Mouse (Mus musculus) layer of hippocampus, postnatal 36 days (tissue): Measurements from ENCODE around the gene Tmem255b. TPM values are rescaled to one million over a fixed set of nuclear protein-coding genes. Genes with fewer than 3 reads are reported as not detected.

Source experiments
- DNase-seq, 2 experiments: peaks; one replicate each; pipeline ENCODE4 v3.0.0; 2022
- total RNA-seq, 2 experiments: library from RNA; stranded (reverse); gene quantifications; 2 replicates each; pipeline ENCODE4 v1.2.3; 2021

Gene Tmem255b
- 1 to 10 TPM; 4.4 to 5.1 TPM for total RNA-seq

DNA sequence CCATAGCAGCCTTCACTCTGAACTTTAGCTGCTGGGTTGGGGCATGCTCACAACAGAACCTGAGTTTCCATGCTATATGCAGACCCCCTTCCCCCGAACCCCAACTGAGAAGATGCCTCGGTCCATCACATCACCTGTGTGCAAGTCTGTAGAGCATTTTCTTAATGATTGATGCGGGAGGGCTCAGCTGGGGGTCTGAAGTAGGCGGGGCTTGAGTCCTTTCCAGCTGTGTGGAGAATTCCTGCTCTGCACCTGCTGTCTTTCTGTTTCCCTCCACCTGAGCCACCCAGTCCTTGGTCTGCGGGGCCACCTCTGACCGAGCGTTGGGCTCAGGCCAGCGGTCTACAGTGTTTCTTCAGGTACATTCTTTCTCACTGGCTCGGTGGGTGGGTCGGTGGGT lies at the start of gene Tmem255b:
TSS of gene Tmem255b (plus strand) at position 301 of the 400 bp plus-strand sequence.
- no peak for DNase-seq

DNA sequence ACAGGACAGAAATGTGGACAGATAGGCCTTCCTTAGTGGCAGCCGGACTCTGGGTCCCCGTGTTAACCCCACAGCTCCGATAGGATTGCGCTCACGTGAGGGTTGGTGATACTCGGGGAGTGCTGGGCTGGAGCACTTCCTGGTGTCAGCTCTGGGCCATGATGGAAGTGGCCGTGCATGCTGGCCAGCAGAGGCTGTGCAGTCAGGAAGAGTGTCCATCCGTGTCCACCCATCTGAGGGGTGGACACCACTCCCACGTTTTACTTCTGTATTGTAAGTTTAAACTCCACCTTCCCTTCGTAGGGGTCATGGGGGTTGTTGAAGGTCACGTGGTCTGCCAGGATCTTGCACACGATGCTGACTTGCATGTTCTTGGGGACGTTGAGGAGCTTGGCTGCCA lies 48.6 kb upstream of the Tmem255b start:
- DNase-seq: no peak

DNA sequence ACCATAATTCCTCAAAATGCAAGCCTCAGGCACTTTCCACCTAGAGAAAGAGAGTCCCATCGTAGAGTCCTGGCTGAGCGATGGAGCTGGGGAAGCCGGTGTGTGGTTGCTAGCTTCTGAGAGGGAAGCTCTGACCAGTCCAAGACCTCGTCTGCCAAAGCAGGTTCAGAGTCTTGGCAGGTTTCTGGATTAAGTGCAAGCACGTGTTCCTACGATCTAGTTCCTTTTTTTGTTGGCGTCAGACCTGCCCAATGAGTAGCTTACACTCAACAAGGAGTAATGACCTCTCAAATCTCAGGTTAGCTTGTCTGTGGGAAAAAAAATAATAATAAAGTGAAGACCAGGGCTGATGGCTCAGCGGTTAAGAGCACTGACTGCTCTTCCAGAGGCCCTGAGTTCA lies 47.3 kb upstream of the Tmem255b start:
- DNase-seq: no peak

DNA sequence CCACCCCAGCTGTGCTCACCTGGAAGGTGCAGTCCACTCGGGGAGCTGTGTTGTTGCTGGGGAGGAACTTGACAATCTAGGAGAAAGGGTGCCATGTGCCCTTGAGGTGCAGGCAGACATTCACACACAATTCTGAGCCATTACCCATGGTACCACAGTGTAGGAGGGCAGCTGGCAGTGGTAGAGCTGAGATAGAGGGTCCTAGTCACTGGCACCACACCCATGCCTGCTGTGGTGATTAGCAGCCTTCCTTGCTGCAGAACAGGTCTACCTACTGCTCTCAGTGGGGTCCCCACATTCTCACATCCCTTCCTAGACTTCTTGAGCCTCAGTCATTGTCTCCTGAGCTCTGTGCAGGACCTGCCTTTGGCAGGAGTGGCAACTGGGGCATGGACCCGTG lies 46.2 kb upstream of the Tmem255b start:
- DNase-seq: no peak

DNA sequence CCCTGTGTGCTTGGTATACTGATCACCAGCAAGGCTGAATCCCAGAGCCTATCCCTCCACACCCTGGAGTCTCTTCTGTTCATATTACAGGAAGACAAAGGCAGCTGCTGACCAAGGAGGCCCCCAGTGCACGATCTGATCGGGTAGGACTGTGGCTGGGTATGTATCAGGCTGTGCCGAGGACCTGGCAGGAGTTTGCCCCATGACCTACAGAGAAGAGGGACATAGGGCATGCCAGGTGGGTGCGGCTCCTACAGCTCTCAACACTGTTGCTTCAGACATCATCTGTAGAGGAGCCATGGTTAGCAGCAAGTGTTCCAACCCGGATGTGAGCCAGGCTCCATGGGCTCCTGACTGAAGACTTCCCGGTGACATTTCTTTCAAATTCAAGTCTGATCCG lies 41.1 kb upstream of the Tmem255b start:
- no peak for DNase-seq

DNA sequence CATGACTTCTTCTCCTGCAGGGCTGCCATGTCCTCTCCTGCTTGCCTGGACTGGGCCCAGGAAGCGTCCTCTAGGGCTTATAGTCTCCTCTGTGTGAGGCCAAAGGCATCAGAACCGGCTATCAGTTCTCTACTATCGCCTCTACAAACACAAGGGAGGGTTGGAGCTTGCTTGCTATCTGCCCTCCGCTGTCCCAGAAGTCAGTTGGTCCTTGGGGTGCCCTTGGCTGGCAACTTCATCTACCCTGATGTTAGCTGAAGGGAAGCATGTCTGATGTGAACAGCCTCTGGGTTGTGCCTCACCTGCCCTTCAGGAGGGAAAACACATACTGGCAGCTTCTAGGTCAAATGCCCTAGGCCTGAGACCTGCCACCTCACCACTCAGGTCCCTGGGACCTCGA lies 38.3 kb upstream of the Tmem255b start, which contains the start of gene Atp4b:
TSS of gene Atp4b (minus strand) at position 101 of the 400 bp plus-strand sequence.
- no peak for DNase-seq

DNA sequence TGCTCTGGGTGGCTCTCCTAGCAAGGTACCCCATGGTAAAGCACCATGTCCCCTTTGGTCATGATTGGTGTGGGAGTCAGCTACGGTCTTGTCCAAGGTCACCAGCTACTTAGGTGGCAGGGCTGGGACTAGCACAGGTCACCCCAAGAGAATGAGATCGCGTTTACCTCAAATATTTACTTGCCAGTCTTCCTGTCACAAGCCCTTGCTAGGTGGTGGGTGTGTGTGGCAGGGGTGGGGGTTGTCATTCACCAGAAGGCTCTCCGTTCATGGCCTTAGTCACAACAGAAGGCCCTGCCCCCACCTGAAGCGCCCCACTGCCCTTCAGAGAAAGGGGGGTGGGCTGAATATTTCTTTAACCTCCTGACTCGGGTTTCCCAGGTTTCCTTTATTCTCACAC lies 31.5 kb upstream of the Tmem255b start:
- no peak for DNase-seq

DNA sequence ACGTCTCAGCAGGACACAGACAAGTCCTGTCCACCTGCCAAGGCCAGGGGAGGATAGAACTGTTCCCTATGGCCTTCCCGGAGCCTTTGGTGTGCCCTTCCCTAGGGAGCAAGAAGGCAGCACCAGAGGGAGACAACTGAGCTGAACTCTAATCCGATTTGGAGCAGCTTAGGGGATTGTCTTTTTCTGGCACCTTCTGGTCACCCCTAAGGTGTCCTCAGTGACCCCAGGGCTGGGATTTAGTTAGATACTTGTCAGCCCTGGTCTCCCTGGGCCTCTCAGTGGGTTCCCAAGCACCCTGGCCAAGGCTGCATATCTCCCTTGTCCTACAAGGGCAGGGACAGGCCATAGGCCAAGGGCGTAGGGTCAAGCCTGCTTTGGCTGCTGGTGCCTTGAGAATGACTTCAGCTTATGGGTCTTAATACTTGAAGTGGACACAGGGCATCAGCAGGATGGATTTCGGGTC lies 30.3 kb upstream of the Tmem255b start, which contains the start of gene Grk1:
TSS of gene Grk1 (plus strand) at position 416 of the 466 bp plus-strand sequence.
- no peak for DNase-seq

DNA sequence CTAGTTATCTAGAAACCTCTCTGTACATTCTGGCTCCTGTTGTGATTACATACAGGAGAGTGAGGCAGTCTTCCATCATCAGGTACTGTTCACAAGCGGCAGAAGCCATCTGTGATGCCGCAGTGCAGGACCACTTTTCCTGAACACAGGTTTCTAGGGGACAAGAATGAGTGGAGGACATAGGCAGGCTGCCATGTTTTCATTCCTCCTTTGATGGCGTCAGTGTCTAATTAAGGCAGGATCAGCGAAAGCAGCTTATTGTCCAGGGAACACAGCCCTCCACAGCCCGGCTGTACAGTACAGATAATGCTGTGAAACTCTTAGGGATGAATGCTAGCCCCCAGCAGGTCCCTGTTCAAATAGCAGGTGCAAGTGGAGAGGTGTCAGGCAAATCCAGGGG lies 29.0 kb upstream of the Tmem255b start:
- no peak for DNase-seq

DNA sequence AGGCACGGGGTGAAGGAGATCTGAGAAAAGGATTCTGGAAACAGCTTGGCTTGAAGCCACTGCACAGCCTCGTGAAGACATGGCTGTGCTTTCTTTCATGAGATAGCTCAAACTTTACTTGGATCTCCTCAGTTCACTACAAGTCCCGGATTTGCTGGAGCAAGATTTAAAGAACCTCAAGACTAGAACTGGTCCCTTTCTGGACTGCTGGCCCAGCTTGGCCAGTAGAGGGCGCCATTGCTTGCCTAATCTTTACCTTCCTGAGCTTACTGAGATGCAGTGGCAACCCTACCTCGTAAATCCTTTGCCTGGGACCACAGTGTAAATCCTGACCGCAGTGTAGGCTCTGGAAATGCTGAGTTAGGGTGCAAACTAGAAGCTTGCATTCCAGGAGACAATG lies 23.4 kb upstream of the Tmem255b start:
- peak; percentile 44 to 65 for DNase-seq

DNA sequence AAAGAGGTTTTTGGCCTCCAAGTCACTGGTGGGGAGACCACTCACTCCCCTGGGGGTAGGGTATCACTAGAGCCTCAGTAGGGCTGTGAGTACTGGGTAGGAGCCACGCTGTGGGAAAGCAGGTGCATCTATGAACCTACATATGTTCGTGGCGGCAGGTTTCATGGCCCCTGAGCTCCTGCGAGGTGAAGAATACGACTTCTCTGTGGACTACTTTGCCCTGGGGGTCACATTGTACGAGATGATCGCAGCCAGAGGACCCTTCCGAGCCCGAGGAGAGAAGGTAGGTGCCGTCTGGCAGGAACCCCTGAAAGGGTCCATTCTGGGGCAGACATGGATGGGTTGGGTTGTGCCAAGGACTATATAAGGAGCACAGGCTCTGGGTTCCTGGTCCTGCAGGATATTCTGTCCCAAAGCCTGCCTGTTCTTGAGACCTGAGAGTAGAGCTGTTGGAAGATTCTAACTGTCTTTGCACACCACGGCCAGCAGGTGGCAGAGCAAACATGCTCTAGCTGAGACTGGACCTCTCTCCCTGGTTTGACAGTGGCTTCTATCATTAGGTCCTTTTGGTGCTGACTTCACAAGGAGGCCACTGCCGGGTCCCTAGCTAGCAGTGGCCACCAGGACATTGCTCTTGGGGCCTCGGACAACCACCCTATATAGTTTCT lies 22.0 kb upstream of the Tmem255b start:
- peak; percentile 31 to 40 for DNase-seq

DNA sequence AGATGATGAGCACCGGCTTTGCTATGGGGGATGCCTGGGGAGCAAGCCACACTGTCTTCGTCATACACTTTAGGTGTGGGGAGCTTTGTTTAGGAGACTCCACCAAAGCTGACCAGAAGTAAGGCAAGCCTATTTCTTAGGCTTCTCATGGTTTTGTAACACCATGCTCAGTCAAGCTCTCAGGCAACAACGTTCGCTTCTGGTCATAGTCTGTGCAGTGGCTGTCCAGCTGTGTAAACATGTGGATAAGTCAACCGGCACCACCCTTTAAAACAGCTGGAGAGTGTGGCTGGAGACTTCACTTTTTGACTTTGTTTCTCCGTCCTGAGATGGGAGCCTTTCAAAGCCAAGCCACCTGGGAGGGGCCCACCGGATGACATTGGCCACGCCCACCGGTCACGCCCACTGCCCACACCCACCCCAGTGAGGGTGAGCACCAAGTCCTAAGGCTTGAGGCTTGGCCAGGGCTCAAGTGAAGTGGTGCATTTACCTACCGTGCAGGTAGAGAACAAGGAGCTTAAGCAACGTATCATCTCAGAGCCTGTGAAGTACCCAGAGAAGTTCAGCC lies 21.1 kb upstream of the Tmem255b start:
- no peak for DNase-seq

DNA sequence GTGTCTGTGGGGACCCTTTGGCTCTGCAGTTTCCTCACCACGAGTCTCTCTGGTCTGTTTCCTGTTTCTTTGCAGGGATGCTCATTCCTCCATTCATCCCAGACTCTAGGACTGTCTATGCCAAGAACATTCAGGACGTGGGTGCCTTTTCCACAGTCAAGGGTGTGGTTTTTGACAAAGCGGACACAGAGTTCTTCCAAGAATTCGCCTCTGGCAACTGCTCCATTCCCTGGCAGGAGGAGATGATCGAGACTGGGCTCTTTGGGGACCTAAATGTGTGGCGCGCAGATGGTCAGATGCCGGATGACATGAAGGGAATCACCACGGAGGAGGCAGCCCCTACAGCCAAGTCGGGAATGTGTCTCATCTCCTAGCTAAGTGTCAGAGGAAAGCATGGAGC lies 19.1 kb upstream of the Tmem255b start:
- DNase-seq: no peak

DNA sequence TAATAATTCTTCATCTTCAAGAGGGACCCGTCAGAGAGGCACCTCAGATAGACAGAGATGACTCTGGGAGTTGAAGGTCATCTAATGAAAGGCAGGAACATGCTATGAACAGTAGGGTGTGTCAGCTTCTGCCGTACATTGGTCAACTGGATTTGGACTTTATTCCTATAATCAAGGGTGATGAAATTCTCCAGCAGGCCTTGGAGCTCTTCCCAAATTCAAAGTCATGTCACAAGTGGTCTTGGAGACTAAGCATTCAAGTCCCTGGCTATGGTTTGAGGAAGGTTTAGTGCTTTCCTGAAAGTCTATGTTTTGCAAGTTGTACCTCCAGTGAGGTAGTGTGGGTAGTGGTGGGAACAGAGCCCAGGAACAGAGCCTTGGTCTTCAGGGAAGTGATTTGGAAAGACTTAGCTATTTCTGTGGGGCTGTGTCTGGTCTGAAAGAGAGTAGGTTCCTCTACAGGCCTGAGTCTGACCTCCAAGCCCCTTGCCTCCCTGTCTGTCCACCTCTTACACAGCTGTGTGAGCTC lies 15.8 kb upstream of the Tmem255b start:
- DNase-seq: no peak

DNA sequence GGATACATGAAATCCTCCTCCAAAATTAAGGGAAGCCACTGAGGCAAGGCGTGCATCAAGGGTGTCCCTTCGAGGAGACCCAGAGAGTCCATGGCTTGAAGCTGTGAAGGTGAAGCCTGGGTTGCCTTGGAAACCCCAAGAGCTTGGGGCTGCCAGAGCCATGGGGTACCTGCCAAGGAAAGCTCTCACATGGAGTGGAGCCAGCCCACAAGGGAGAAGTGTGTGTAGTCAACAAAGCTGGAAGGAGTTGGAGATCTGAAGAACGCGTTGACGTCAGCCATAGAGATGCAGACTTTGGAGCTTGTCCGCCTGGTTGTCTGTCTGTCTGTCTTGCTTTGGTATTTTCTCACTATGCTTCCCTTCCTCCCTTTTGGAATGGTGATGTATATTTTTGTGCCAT lies 14.0 kb upstream of the Tmem255b start:
- no peak for DNase-seq

DNA sequence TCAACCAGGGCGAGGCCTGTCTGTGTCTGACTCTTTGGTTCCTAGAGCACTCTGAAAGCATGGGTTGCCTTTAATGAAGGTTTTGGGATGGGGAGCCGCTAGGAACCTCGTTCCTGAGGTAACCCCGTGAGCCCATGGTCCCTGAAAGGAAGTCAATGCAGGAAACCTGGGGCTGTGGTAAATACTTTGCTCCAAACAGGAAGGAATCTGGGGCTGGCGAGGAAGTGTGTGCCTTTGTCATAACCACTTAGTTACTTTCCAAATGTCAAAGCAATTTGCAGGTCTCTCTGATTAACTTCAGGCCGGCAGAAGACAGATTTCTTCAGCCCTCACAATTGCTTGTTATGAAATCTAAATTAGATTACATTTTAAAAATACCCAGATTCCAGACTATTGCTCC lies 7.6 kb upstream of the Tmem255b start:
- no peak for DNase-seq

DNA sequence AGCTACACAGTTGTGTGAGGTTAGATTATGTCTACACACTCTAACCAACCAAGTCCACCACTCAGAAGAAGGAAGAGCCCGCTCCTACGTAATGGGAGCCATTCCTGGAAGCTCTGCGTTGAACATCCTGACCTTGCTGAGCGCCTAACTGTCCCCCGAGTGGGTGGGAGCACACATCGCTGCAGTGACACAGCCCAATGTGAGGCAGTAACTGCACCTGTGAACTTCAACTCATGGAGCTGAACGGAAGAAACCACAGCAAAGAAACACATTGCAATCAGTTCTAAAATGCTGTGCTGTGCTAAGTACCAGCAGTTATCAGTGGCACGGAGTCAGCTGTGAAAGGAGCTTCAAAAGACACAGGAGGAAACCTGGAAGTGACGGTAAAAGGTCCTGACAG lies 6.8 kb upstream of the Tmem255b start:
- no peak for DNase-seq

DNA sequence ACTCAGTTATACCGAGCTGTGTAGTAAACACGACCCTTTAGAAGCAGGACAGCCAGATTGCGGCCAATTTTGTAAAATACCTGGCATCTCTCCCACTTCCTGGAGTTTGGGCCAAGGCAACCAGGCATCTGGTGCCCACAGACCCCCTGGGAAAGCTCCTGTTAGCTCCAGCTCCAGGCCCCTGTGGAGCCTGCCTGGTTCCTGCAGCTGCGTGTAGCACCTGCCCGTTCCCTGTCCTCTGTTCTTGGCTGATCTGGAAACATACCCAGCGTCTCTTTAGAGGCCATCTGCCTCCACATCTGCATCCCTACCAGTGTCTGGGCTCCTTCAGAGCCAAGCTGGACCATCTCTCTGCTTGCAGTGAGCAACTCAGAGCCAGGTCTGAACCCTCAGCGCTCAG lies 4.6 kb upstream of the Tmem255b start:
- DNase-seq: no peak

DNA sequence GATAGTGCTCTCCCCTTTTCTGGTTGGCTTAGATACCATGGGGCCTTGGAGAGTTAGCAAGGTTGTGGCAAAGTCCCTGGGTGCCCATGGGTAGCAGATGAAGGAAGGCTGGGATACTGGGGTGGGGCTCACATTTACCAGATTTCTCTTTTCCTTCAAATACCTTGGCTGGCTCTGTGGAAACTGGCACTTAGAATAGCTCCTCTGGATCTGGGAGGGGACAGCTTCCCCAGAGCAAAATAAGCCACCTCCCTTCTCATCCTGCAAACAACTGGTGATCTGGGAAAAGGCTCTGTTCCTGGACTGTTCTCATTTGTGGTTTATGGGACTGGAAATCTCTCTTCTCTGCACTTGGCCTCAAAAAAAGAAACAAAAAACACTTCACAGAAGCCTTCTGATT lies 4.1 kb upstream of the Tmem255b start:
- no peak for DNase-seq

DNA sequence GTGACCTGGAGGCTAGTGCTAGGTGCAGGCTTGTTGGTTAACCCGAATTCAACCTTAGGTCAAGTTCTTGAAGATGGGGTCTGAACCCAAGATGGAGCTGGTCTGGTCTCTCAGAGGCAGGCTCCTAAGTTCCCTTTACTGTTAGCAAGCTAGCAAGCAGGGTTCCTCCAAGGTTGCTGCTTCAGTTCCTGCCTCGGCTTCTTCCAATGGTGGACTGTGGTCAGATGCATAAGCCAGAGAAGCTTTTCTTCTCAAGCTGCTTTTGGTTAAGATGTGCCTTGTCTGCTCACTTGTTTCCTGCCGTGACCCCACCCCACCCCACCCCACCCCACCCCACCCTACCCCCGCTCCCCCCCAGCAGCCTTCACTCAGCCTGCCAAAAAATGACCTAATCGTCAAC lies 1.9 kb upstream of the Tmem255b start:
- no peak for DNase-seq

DNA sequence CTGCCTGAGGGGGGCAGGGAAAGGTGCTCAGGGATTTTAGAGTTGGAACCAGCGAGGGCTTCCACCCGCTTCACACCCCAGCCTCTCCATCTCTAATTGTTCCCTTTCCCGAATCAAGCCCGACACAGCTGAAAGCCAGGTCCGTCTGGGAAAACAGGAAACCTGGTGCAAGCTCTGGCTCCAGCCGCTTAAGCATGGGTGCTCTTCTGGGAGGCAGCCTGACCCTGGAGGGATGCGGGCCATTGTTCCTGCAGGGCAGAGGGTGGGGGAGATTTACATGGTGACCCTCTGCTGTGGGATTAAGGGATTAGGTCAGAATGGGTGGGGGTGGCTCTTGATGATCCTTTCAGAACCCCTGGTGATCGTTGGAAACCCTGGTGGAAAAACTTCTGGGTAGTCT lies 1.1 kb downstream of the Tmem255b start:
- DNase-seq: no peak

DNA sequence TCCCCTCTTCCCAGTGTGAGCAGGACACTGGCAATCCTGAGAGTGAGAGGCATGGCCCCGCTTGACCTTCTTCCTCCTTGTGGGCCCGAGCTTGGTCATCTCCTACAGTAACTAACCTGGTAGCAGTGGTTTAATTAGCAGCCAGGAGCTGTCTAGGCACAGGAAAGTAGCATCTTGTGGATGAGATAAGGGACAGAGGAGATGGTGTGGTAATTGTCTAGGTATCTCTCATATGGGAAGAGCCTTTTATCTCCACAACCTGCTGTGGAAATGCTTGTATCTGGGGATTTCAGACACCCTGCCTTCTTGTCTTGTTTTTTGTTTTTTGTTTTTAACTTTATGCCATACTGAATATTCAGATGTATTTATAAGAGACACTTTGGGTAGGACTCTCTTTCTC lies 2.5 kb downstream of the Tmem255b start:
- no peak for DNase-seq

DNA sequence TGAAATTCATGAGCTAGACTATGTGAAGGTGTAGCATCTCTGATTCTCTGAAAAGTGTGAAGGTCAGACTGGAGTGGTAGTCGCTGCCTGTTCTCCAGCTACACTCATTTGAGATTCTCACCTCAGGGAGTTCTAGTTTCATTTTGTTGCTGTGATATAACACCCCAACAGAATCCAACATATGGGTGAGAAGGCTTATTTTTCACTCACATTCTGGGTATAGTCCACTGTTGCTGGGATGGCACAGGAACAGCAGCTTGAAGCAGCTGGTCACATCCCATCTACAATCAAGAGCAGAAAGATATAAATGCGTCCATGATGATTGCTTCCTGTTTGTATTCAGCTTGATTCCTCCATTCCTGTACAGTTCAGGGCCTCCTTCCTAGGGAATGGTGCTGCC lies 7.2 kb downstream of the Tmem255b start:
- no peak for DNase-seq

DNA sequence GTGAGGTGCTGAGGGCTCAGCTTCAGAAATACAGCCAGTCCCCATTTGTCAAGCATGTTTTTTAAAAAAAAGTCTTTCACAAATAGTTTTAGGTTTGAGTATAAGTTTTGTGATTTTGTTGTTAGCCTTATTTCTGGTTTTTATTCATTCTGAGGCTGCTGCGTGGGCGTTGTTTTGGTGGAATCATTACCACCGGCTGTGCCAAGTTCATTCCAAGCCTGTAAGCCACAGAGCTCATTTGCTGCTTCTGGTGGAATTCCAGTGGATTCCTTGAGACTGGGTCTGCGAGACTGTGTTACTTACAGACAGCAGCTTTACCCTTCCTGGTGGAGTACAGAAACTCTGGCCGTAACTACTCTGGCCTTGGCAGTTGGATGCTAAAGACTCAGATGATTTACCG lies 11.5 kb downstream of the Tmem255b start:
- DNase-seq: no peak
